Mouse (Mus musculus): ENCODE data around the gene Txnrd3. TPM values are rescaled to one million over a fixed set of nuclear protein-coding genes. Genes with fewer than 3 reads are reported as not detected.

Gene Txnrd3
- polyA plus RNA-seq, 1 experiment from 2014 or later: 10.9 TPM

DNA sequence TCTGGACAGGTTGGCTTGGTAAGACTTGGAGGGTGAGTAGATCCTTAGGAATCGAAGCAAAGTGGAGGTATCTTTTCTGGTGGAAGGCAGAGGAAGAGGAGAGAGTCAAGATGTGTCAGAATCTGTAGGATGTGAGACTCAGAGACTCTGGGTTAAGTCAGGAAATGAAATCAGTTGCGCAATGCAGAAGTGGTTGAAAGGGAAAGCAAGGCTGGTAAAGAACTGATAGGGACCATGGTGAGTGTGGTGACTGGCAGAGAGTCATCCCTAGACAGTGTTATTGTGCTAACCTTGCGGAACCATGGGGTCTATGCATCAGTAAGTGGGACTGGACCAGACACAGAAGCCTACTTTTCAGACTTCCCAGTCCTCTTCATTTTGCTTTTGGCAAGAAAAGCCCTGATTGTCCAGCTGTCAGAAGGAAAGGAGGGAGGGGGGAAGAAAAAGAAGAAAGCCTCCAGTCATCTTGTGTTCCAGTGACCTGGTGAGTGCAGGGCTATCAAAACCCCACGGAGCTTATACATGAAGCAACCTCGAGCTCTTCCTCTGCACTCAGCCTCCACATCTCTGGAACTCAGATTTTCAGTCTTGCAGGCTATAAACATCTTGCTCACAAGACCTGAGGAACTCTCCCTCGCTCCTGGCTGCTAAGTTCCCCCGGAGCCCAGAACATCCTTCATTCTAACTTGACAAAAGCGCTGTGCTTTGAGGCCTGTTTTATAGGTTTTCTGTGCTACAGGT lies 15.6 kb upstream of the Txnrd3 start:
- Histone ChIP-seq H3K9me3 (no peaks in the 10 kb centered on the region), H3K9ac (no peak overlapping the region), H3K4me3 (no peak overlapping the region), H3K4me2 (replicated peaks) (no peak overlapping the region), H3K36me3 (no peaks in the 10 kb centered on the region), H3K27ac (no peak overlapping the region), H3K4me1 (peaks cover 2% of the 10 kb centered on the region; the same call in 1 of the 2 replicates), H3K27me3 (replicated peaks) (no peaks in the 10 kb centered on the region)
- ATAC-seq (ENCODE audit: low FRiP score, low read depth): no peak
- WGBS: 60% methylated on average over 8 of the region's 8 CpGs

DNA sequence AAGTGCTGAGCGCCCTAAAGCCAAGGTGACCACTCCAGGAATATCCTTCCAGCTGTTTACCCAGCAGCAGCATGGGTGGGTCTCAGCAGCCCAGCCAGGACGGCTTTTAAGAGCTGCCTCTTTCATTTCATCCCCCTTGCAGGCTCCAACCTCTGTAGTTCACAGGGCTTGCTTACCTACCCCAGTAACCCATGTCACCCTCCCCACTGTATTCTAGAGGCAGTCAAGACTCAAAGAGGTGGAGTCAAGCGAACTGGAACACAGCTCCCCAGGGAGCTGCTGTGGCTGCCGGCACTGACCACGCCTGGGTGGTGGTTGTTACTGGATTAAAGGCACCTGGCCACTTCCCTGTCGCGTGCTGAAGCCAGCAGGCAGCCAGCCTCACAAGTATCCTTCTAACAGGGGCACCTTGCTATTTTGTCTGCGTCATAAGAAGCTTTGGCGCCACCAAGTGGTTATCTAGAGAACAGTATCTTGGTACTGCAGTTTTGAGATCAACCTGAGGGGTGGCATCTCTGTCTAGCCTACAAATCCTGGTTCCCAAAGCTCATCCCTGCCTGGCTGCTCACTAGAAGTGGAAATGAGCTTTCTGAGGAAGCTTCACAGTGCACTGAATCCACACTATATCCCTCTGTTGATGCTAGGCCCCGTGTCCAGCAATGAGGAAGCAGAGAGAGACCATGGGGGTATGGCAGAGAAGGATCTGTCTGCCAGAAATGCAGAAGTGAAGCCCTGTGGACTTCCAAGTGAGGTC lies 11.8 kb upstream of the Txnrd3 start:
- Histone ChIP-seq H3K9ac (no peak overlapping the region), H3K27ac (no peak overlapping the region), H3K4me1 (peaks cover 2% of the 10 kb centered on the region; the same call in 1 of the 2 replicates), H3K36me3 (no peaks in the 10 kb centered on the region), H3K4me2 (replicated peaks) (peak overlapping the region; percentile 41; the same call in 1 of the 2 replicates), H3K4me3 (no peak overlapping the region), H3K27me3 (replicated peaks) (no peaks in the 10 kb centered on the region), H3K9me3 (no peaks in the 10 kb centered on the region)
- peak; percentile 68 for ATAC-seq (ENCODE audit: low FRiP score, low read depth)
- WGBS: 14% methylated on average over 10 of the region's 10 CpGs

DNA sequence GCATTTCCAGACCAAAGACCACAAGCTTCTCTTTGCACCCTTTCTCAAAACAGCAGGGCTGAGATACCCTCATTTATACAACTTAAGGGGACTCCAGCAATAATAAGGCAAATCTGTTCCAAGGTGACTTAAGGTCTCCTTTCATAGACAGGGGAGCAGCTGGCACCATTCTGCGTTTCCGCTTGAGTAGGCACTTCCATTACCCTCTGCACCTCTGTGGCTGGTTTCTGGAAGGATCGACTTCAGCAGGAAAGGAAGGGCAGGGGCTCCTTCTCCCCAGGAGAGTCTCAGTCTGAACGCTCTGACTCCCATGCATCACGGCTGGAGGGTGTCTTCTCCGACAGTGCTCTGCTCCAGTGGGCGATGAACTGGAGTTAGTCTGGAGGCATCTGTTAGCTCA lies 10.7 kb upstream of the Txnrd3 start:
- Histone ChIP-seq H3K4me2 (replicated peaks) (no peak overlapping the region), H3K4me3 (no peak overlapping the region), H3K4me1 (peaks cover 2% of the 10 kb centered on the region; the same call in 1 of the 2 replicates), H3K9me3 (no peaks in the 10 kb centered on the region), H3K9ac (no peak overlapping the region), H3K27me3 (replicated peaks) (no peaks in the 10 kb centered on the region), H3K27ac (no peak overlapping the region), H3K36me3 (no peaks in the 10 kb centered on the region)
- WGBS: 63% methylated on average over 7 of the region's 7 CpGs
- no peak for ATAC-seq (ENCODE audit: low FRiP score, low read depth)

DNA sequence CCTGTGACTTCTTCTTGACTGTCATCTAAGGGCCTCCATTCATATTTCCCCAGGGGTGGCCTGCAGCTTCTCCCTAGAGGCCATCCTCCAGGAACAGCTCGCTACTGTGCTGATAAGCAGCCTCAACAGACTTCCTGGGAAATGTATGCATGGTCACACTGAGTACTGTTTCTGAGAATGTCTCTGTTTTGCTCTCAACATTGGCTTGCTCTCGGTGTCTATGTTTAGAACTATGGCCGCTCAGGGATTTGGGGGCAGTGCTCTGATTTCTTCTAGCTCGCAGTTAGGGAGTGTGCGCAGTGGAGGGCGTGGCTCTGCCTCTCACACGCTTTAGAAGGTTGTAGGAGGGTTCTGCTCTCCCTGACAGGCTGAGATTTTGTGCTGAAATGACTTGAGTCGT lies 9.4 kb upstream of the Txnrd3 start:
- no peaks in the 10 kb centered on the region for H3K36me3 ChIP-seq
- 47% methylated on average over 8 of the region's 8 CpGs for WGBS

DNA sequence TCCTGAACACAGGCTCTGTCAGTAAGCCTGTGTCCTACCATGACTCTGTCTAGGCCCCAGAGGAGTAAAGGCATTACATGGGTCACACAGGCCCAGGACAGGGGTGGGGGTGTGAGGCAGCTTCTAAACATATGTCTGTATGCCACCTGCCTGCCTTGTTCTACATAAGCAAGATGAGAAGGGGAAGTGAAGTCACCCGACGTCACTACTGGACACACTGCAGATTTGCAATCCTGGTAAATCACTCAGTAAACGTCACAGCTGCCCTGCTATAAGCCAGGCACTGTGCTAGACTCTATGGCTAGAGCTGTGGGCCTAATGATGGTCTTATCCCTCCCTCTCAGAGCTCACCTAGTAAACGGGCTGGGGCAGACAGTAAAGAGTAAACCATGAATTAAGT lies 5.8 kb upstream of the Txnrd3 start:
- Histone ChIP-seq H3K4me2 (replicated peaks) (no peak overlapping the region), H3K9ac (no peak overlapping the region), H3K4me1 (0 out of 2 replicates have a peak, but pooled peaks cover 3% of the 10 kb centered on the region), H3K4me3 (no peak overlapping the region), H3K36me3 (no peaks in the 10 kb centered on the region), H3K27me3 (replicated peaks) (no peaks in the 10 kb centered on the region), H3K9me3 (no peaks in the 10 kb centered on the region), H3K27ac (no peak overlapping the region)
- no peak for ATAC-seq (ENCODE audit: low FRiP score, low read depth)
- WGBS: 82% methylated on average over 4 of the region's 4 CpGs

More for the DNA sequence above, 9.4 kb upstream of the Txnrd3 start:
- H3K4me3 ChIP-seq: no peak overlapping the region
- no peak overlapping the region for H3K4me2 ChIP-seq (replicated peaks)
- H3K9ac ChIP-seq: no peak overlapping the region
- no peak overlapping the region for H3K27ac ChIP-seq
- no peaks in the 10 kb centered on the region for H3K9me3 ChIP-seq
- no peak for ATAC-seq (ENCODE audit: low FRiP score, low read depth)
- H3K27me3 ChIP-seq (replicated peaks): no peaks in the 10 kb centered on the region
- peaks cover 2% of the 10 kb centered on the region; the same call in 1 of the 2 replicates for H3K4me1 ChIP-seq

DNA sequence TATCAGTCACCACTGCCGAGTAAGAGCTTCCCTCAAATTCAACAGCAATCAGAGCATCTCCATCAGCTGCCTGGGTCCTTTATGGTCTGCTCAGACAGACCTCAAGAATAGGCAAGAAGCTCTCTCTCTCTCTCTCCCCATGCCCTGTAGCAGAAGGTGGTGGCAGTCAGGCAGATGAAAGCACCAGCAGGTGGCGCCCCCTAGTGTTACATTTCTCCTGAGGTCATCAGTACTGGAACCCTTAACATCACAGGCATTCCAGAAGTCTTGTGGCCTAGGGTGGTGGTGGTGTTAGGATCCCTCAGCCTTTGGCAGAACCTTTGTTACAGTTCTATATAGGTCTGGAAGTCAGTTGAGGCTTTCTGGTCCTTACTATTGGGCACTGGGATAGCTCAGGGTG lies 4.8 kb upstream of the Txnrd3 start:
- H3K4me3 ChIP-seq: no peak overlapping the region
- H3K9ac ChIP-seq: no peak overlapping the region
- 42% methylated on average over 2 of the region's 2 CpGs for WGBS
- no peak for ATAC-seq (ENCODE audit: low FRiP score, low read depth)
- no peaks in the 10 kb centered on the region for H3K27me3 ChIP-seq (replicated peaks)
- no peak overlapping the region for H3K27ac ChIP-seq
- no peaks in the 10 kb centered on the region for H3K36me3 ChIP-seq
- no peaks in the 10 kb centered on the region for H3K9me3 ChIP-seq
- H3K4me1 ChIP-seq: 0 out of 2 replicates have a peak, but pooled peaks cover 3% of the 10 kb centered on the region
- no peak overlapping the region for H3K4me2 ChIP-seq (replicated peaks)

DNA sequence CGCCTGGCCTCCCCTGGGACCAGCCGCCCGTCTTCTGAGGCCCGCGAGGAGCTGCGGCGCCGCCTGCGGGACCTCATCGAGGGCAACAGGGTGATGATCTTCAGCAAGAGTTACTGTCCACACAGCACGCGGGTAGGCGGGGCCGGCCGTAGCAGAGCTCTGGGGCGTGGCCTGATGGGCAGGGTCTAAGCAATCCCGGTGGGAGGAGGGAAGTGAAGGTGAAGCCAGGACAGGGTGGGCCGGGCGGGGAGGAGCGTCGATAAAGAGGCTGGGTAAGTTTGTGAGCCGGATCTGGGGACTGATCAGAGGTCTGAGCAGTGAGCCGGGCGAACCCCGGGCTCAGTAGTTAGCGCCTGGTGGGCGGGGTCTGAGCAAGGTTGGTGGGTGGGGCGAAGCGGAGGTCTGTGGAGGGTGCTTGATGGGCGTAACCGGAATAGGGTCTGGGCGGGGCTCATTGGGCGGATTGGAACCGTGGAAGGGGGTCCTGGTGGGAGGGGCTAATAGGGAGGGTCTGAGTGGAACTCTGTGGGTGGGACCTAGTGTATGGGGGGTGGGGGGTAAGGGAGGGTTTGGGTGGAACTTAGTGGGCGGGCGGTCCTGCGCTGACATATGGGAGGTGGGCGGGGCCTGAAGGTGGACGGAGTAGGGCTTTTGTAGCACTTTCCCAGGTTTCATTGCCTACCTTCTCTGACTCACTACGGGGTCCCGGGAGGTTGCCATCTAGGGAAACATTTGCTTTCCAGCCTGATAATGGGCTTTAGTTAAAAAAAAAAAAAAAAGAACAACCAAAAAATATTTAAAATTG lies 685 bp downstream of the Txnrd3 start:
- H3K4me2 ChIP-seq (replicated peaks): peak overlapping the region; percentile 86
- no peaks in the 10 kb centered on the region for H3K9me3 ChIP-seq
- peak overlapping the region; percentile 68 for H3K4me3 ChIP-seq
- 0 out of 2 replicates have a peak, but pooled peaks cover 3% of the 10 kb centered on the region for H3K4me1 ChIP-seq
- H3K9ac ChIP-seq: peak overlapping the region; percentile 63
- H3K36me3 ChIP-seq: no peaks in the 10 kb centered on the region
- H3K27ac ChIP-seq: peak overlapping the region; percentile 76
- peak; percentile 93 for ATAC-seq (ENCODE audit: low FRiP score, low read depth)
- no peaks in the 10 kb centered on the region for H3K27me3 ChIP-seq (replicated peaks)
- 1% methylated on average over 41 of the region's 41 CpGs for WGBS

DNA sequence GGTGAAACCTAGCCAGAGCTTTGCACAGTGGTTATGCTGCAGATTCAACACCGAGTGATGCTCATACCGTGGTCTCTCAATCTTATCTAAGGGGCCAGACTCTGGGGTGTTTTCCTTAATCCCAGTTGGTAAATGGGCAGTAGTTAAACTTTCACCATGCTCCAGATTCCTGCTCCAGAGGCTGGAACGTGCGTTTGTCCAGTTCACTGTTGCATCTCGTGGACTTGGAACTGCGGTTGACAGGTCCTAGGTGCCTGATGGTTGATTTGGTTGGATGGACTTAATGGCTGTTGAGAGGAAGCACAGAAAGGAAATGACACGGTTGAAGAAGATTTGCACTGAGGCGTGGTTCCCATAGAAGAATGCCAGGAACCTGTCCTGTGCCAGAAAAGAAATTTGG lies 6.1 kb downstream of the Txnrd3 start:
- no peak for ATAC-seq (ENCODE audit: low FRiP score, low read depth)
- Histone ChIP-seq H3K4me3 (no peak overlapping the region), H3K4me2 (replicated peaks) (no peak overlapping the region), H3K9me3 (no peaks in the 10 kb centered on the region), H3K27me3 (replicated peaks) (no peaks in the 10 kb centered on the region), H3K9ac (no peak overlapping the region), H3K27ac (no peak overlapping the region), H3K4me1 (no peaks in the 10 kb centered on the region), H3K36me3 (peaks cover 4% of the 10 kb centered on the region; the same call in 1 of the 2 replicates)
- 87% methylated on average over 8 of the region's 8 CpGs for WGBS

DNA sequence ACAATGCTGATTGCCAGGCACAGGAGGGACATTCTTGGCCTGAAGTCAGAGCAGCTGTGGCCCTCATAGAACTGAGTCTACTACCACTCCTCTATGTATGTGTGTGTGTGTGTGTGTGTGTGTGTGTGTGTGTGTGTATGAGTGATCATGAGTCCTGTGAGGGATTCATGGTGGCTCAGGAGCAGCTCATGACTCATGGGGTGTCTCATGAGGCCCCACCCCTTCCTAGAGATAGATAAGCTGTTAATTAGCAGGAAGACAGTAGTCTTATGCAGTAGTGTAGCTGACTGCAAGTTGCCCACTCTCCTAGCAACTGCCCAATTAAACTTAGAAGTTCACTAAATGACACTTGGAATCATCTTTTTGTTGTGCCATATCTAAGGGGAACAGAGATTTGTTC lies 8.0 kb downstream of the Txnrd3 start:
- Histone ChIP-seq H3K9me3 (no peaks in the 10 kb centered on the region), H3K4me2 (replicated peaks) (no peak overlapping the region), H3K36me3 (peaks cover 4% of the 10 kb centered on the region; the same call in 1 of the 2 replicates), H3K4me3 (no peak overlapping the region), H3K27ac (no peak overlapping the region), H3K9ac (no peak overlapping the region), H3K27me3 (replicated peaks) (no peaks in the 10 kb centered on the region), H3K4me1 (no peaks in the 10 kb centered on the region)
- no peak for ATAC-seq (ENCODE audit: low FRiP score, low read depth)

DNA sequence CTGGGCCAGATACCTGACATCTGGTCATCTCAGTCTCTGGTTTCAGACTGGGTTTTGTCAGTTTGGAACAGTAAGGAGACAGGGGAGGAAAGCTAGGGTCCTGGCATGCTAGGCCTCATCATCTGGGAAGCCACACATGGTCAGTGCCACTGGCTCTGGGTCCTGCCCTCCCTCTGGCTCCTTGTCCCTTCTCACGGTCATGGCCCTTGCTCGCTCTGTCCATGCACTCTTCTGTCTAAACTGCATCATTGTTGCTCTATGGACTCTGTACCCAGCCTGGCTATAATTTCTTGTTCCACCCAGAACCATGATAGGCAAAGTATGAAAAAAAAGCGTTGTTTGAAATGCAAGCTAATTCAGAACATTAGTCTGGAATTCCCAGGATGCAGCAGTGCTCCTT lies 11.2 kb downstream of the Txnrd3 start:
- no peaks in the 10 kb centered on the region for H3K4me1 ChIP-seq
- WGBS: 88% methylated on average over 3 of the region's 3 CpGs
- H3K4me2 ChIP-seq (replicated peaks): no peak overlapping the region
- no peak for ATAC-seq (ENCODE audit: low FRiP score, low read depth)
- H3K36me3 ChIP-seq: peaks cover 4% of the 10 kb centered on the region; the same call in 1 of the 2 replicates
- H3K27ac ChIP-seq: no peak overlapping the region
- no peak overlapping the region for H3K9ac ChIP-seq
- no peaks in the 10 kb centered on the region for H3K27me3 ChIP-seq (replicated peaks)
- H3K9me3 ChIP-seq: no peaks in the 10 kb centered on the region
- no peak overlapping the region for H3K4me3 ChIP-seq

DNA sequence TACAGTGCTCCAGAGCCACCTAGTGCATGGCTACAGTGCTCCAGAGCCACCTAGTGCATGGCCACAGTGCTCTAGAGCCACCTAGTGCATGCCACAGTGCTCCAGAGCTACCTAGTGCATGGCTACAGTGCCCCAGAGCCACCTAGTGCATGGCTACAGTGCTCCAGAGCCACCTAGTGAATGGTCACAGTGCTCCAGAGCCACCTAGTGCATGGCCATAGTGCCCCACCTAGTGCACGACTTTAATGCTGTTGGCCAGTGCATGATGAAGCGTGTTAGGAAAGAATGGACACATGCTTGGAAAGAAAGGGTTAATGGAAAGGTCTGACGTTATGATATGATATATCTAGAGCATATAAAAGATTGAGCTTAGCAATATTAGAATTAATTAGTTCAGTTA lies 14.6 kb downstream of the Txnrd3 start:
- Histone ChIP-seq H3K27me3 (replicated peaks) (no peaks in the 10 kb centered on the region), H3K9me3 (no peaks in the 10 kb centered on the region), H3K36me3 (peaks cover 4% of the 10 kb centered on the region; the same call in 1 of the 2 replicates), H3K4me2 (replicated peaks) (no peak overlapping the region), H3K27ac (no peak overlapping the region), H3K4me1 (no peaks in the 10 kb centered on the region), H3K4me3 (no peak overlapping the region), H3K9ac (no peak overlapping the region)
- 86% methylated on average over 3 of the region's 3 CpGs for WGBS
- ATAC-seq (ENCODE audit: low FRiP score, low read depth): no peak

DNA sequence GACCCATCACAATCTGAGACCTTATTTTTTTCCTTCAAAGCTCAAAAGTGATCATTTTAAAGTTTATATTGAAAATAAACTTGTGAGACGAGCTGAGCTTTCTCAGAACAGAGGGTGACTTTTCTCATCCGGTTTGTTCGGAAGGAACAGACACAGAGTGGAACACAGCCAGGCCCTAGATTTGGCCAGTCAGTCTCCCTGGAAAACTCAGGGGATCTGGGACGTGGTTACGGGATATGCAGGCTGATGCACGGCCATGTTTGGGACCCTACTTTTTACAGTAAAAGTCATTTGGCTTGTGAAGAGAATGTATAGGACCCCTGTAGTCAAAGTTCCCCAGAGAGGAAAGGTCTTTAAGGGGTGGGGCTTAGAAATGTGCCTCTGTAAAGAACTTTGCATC lies 15.1 kb downstream of the Txnrd3 start:
- WGBS: 89% methylated on average over 6 of the region's 6 CpGs
- Histone ChIP-seq H3K9me3 (no peaks in the 10 kb centered on the region), H3K27ac (no peak overlapping the region), H3K36me3 (peaks cover 9% of the 10 kb centered on the region; the same call in 1 of the 2 replicates), H3K4me1 (no peaks in the 10 kb centered on the region), H3K27me3 (replicated peaks) (no peaks in the 10 kb centered on the region), H3K4me2 (replicated peaks) (no peak overlapping the region), H3K4me3 (no peak overlapping the region), H3K9ac (no peak overlapping the region)
- no peak for ATAC-seq (ENCODE audit: low FRiP score, low read depth)
